Mouse (Mus musculus) bone marrow macrophage, adult 2 months (primary cell): Measurements from ENCODE around the gene Efna1. TPM values are rescaled to one million over a fixed set of nuclear protein-coding genes. Genes with fewer than 3 reads are reported as not detected.

Experiments
- H3K27ac ChIP-seq: 2 replicates; pipeline ENCODE4 v1.5.1; 2012; ENCODE audit warnings: low read depth, low read length; ENCODE audit not compliant: insufficient read depth
- H3K4me1 ChIP-seq: 2 replicates; pipeline ENCODE4 v1.6.1; 2012; ENCODE audit warnings: low read length; ENCODE audit not compliant: control insufficient read depth, insufficient read depth
- H3K4me3 ChIP-seq: 2 replicates; pipeline ENCODE4 v1.5.1; 2012; ENCODE audit warnings: mild to moderate bottlenecking, low read length, moderate library complexity; ENCODE audit not compliant: insufficient read depth
- CTCF ChIP-seq: IDR thresholded peaks from 2 replicates; pipeline ENCODE4 v1.5.1; 2012; ENCODE audit warnings: low read depth, mild to moderate bottlenecking, low read length, moderate library complexity
- POLR2A ChIP-seq: IDR thresholded peaks from 2 replicates; pipeline ENCODE4 v1.6.1; 2012; ENCODE audit warnings: mild to moderate bottlenecking, low read depth, low read length, borderline replicate concordance
- polyA plus RNA-seq: library from polyadenylated mRNA; stranded (reverse); fragments of >200 nt; gene quantifications from 2 replicates; pipeline ENCODE4 v1.2.4, GENCODE M21; 2012; ENCODE audit not compliant: missing spikeins, insufficient read depth, insufficient read length

The Efna1 gene
- polyA plus RNA-seq, 1 experiment: not detected

GRCm38 (mm10) chr3:89319591-89320350 lies 38.8 kb upstream of the Efna1 start:
- peaks cover 3% of the 10 kb centered on the region; the same call in 1 of the 2 replicates for H3K4me1 ChIP-seq

GRCm38 (mm10) chr3:89318971-89319590 lies 38.1 kb upstream of the Efna1 start:
- no peak overlapping the region for H3K27ac ChIP-seq
- H3K4me1 ChIP-seq: peaks cover 3% of the 10 kb centered on the region; the same call in 1 of the 2 replicates
- no peak for TF ChIP-seq CTCF
- TF ChIP-seq POLR2A: no peak
- H3K4me3 ChIP-seq: peak overlapping the region; percentile 41; the same call in 1 of the 2 replicates

More at GRCm38 (mm10) chr3:89319591-89320350, 38.8 kb upstream of the Efna1 start:
- Histone ChIP-seq H3K4me3 (peak overlapping the region; percentile 41), H3K27ac (no peak overlapping the region)
- TF ChIP-seq POLR2A (no peak), CTCF (no peak)

DNA sequence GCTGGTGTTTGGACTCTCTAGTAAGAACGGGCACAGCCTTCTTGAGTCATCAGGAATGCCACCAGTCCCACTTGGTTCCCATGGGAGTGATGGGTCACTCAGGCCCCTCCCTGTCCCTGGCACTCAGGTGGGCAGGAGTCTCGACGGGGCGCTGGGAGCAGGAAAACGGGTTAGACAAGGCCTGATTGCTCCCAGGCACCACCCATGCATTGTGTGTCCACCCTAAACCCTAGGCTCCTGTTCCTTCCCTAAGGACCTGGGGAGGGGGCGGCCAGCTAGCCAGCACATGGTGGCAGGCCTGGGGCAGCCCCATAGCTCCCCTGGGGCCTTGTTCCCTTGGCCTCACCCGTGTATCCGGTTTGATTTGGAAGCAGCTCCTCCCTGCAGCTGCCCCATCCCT lies 37.4 kb upstream of the Efna1 start:
- no peak overlapping the region for H3K4me3 ChIP-seq
- H3K4me1 ChIP-seq: peaks cover 3% of the 10 kb centered on the region; the same call in 1 of the 2 replicates
- TF ChIP-seq POLR2A: no peak
- TF ChIP-seq CTCF: no peak
- H3K27ac ChIP-seq: no peak overlapping the region

DNA sequence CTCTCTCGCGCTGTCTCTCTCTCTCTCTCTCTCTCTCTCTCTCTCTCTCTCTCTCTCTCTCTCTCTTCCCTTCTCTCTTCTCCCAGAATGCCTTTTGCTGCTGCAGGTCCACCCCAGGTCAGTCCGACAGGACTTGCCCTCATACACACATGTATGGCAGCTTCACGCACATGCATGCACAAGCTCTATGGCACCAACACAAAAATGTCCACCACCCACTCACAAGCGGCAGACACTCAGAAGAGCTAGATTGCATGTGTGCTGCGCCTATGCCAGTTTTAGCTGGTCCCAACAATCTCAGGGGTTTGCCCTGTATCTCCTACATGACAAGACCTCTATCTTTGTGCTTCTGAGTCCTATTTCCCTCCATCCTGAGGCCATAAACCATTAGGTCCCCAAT lies 36.3 kb upstream of the Efna1 start:
- Histone ChIP-seq H3K27ac (no peak overlapping the region), H3K4me3 (no peak overlapping the region), H3K4me1 (peaks cover 3% of the 10 kb centered on the region; the same call in 1 of the 2 replicates)
- TF ChIP-seq CTCF (no peak), POLR2A (no peak)

DNA sequence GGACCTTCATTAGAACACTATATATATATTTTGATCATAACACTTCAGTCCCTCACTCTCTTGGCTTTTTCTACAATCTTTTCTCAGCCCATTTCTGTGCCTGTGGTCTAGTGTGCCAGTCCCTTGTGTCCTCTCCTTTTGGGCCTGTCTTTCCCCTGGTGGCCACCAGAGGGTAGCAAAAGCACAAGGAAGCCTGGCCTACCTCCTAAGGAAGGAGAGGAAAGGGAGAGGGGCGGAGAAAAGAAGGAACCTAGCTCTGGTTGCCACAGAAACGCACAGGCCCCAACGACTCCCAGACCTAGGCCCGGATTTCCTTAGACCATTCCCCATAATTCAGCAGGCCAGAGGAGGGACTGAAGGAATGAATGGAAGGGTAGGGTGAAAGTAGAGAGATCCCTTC lies 35.9 kb upstream of the Efna1 start:
- H3K4me1 ChIP-seq: peaks cover 3% of the 10 kb centered on the region; the same call in 1 of the 2 replicates
- H3K4me3 ChIP-seq: no peak overlapping the region
- TF ChIP-seq POLR2A (no peak), CTCF (peak; percentile 66)
- no peak overlapping the region for H3K27ac ChIP-seq

DNA sequence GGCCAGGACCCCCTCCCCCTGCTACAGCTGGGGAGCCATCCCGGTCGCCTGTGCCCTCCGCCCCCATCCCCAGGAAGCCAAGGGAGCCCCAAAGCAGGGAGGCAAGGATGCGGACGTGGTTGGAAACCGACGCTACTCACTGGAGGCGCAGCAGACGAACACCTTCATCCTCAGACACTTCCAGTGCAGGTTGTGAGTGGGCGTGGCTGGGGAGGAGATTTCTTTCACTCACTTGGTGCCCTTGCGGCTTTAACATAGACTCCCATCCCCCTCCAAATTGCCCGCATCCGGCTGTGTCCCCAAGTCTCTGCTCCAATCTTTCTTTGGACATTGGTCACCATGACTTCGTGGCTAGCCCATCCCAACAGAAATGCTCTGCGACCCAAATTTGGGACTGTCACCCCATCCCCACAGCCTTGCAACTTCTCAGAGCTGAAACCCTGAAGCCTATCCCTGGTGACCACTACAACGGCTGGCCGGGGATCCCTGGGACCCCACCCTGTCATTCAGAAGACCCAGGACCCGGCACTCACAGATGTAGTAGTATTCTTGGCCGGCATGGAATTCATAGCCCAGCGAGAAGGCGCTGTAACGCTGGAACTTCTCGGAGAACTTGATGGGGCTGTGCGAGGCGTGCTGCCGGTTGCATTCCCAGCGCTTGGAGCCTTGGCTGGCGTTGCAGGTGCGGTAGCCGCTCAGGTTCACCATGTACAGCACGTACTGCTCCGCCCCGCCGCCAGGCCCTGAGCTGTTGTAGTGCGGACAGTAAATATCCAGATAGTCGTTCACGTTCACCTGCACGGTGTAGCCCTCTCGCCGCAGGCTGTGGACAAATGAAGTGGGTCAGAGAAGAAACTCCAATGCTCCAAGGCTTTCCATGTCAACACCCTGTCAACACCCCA lies 35.2 kb upstream of the Efna1 start:
- H3K4me3 ChIP-seq: no peak overlapping the region
- no peak for TF ChIP-seq CTCF
- TF ChIP-seq POLR2A: no peak
- no peak overlapping the region for H3K27ac ChIP-seq
- peaks cover 6% of the 10 kb centered on the region for H3K4me1 ChIP-seq

DNA sequence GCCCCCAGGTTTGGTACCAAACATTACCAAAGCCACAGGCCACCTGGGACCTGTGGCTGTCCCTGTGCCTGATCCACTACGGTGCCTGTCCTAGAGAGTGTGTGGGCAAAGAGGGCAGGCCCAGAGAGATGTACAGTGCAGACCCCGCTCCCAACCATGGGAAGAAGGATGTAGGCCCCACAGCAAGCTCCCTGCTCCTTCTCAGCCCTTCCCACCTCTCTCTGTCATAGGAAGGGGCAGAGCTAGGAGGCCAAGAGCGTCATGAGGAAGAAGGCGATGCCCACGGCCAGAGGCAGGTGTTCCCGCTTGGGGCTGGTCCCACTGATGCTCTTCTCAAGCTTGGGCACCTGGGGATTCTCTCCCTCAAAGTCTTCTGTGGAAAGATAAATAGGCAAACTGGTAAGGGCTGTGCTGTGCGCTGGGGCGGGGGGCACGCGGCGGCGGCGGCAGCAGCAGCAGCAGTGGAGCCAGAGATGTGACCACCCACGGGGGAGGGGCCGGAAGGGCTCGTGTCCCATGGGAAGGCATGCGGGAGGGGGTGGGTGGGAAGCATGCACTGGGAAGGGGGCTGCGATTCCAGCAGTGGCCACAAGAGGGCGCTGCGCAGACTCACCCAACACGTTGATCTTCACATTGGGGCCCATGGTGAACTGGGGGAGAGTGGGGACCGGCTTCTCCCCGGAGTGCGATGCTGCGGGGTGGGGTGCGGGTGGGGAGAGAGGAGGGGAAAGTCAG lies 34.4 kb upstream of the Efna1 start:
- TF ChIP-seq CTCF: peak; percentile 98
- no peak for TF ChIP-seq POLR2A
- peaks cover 7% of the 10 kb centered on the region for H3K4me1 ChIP-seq
- 0 out of 2 replicates have a peak overlapping the region, but pooled peaks have one; percentile 5 for H3K4me3 ChIP-seq
- no peak overlapping the region for H3K27ac ChIP-seq

DNA sequence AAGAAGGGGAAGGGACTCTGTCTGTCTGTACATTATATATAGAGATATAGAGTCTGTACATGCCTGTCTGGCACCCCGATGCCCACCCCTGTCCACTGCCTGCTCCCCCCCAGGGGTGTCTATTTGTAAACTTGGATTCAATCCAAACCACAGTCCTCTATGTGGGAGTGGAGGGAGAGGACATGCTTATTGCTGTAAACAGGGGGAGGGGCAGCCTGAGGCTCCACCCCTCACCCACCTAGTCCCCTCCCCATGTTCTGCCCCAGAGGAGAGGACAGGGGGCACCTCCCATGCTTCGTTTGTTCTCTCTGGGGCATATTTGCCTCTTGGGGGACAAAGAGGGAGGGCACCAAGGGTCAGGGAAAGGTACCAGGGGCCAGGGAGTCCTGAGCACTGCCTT lies 33.8 kb upstream of the Efna1 start:
- Histone ChIP-seq H3K4me1 (peaks cover 4% of the 10 kb centered on the region), H3K27ac (no peak overlapping the region), H3K4me3 (no peak overlapping the region)
- TF ChIP-seq POLR2A: no peak
- TF ChIP-seq CTCF: no peak

DNA sequence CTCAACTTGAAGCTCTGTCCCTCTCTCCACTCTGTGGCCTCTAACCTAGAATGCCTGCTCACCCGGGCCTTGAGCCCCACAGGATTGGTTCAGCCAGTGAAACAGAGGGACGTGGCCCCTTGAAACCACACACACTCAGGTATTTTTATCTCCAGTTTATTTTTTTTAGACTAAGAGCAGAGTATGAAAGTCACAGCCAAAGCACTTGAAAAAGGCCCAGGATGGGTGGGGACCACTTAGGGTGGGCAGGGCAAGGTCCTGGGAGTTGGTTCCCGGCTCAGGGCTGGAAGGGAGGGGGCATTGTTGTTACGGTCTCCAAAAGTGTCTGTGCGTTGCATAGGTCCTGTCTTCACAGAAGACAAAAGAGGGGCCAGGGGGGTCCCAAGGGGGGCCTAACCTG lies 33.4 kb upstream of the Efna1 start:
- TF ChIP-seq POLR2A: no peak
- TF ChIP-seq CTCF: no peak
- Histone ChIP-seq H3K27ac (no peak overlapping the region), H3K4me1 (peaks cover 4% of the 10 kb centered on the region), H3K4me3 (no peak overlapping the region)
